Mouse (Mus musculus) kidney, embryonic 16.5 days (tissue): ENCODE data around the gene Taok1. TPM values are rescaled to one million over a fixed set of nuclear protein-coding genes. Genes with fewer than 3 reads are reported as not detected.

ENCODE experiments used
- ATAC-seq: fragments of 200-750 bp; cut with Nextera tagmentation; 2 replicates; pipeline ENCODE4 v1.8.0; 2017; ENCODE audit warnings: moderate TSS enrichment; ENCODE audit not compliant: low FRiP score, low TSS enrichment
- H3K27ac ChIP-seq: fragments of 300-500 bp; sonication (generic); 2 replicates; pipeline ENCODE4 v1.5.1; 2014; ENCODE audit warnings: low read length
- H3K27me3 ChIP-seq: fragments of 300-500 bp; sonication (generic); 2 replicates; pipeline ENCODE4 v1.6.1; 2014; ENCODE audit warnings: low read length, control low read depth, mixed read lengths; ENCODE audit not compliant: insufficient read depth
- H3K36me3 ChIP-seq: fragments of 300-500 bp; sonication (generic); 2 replicates; pipeline ENCODE4 v1.6.1; 2014; ENCODE audit warnings: low read length, control low read depth, mixed read lengths; ENCODE audit not compliant: insufficient read depth
- H3K4me1 ChIP-seq: fragments of 300-500 bp; sonication (generic); 2 replicates; pipeline ENCODE4 v1.6.1; 2014; ENCODE audit warnings: low read length, control low read depth, mixed read lengths; ENCODE audit not compliant: insufficient read depth
- H3K4me2 ChIP-seq: fragments of 300-500 bp; sonication (generic); replicated peaks from 2 replicates; pipeline ENCODE4 v1.6.1; 2014; ENCODE audit warnings: low read depth, low read length
- H3K4me3 ChIP-seq: fragments of 300-500 bp; sonication (generic); 2 replicates; pipeline ENCODE4 v1.5.1; 2014; ENCODE audit warnings: mild to moderate bottlenecking, low read length
- H3K9ac ChIP-seq: fragments of 300-500 bp; sonication (generic); replicated peaks from 2 replicates; pipeline ENCODE4 v1.6.1; 2014; ENCODE audit warnings: low read length
- H3K9me3 ChIP-seq: fragments of 300-500 bp; sonication (generic); 2 replicates; pipeline ENCODE4 v1.6.1; 2016; ENCODE audit warnings: low read length, control low read depth
- WGBS: fragments of 180-500 bp; shearing (Covaris S2); extraction: QIAGEN DNeasy Blood & Tissue Kit; methylation state at CpG from one replicate; pipeline ENCODE4 v1.1.7; 2014; 5-methylcytosine and 5-hydroxymethylcytosine counted together
- polyA plus RNA-seq: library from polyadenylated mRNA; unstranded; fragments of >200 nt; fragmentation: Nextera tagmentation; extraction: Ambion mirVana; gene quantifications from 2 replicates; pipeline ENCODE4 v1.2.1, GENCODE M21; 2015

The Taok1 gene
- polyA plus RNA-seq, 1 experiment from 2014 or later: 12.8 TPM

DNA sequence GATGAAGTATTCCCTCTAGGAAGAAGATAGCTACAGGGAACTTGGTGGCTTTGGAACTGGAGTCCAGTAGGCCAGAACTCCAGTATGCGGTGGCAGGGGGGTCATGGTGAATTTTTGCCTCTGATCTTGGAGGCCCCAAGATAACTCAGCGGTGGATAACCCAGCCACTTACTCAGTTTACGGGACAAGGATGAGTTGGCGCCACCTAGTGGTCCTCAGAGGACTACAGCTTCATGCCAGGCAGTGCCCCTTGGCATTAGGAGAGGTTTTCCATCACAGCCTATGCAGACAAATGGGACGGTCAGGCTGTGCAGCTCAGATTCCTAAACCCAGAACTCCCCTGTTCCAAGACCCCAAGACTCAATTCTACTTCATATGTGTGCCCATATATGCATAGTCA is 106.2 kb downstream of the Taok1 start:
- 25% methylated on average over 5 of the region's 5 CpGs for WGBS
- Histone ChIP-seq H3K27ac (no peak overlapping the region), H3K4me3 (no peak overlapping the region), H3K27me3 (no peaks in the 10 kb centered on the region), H3K4me1 (peaks cover 27% of the 10 kb centered on the region), H3K9ac (no peak overlapping the region), H3K9me3 (no peaks in the 10 kb centered on the region), H3K4me2 (no peak overlapping the region), H3K36me3 (peaks cover 60% of the 10 kb centered on the region)
- ATAC-seq: no peak

GRCm38 (mm10) chr11:77500361-77501325 is 107.0 kb downstream of the Taok1 start:
- Histone ChIP-seq H3K4me3 (no peak overlapping the region), H3K4me1 (peaks cover 34% of the 10 kb centered on the region), H3K9me3 (no peaks in the 10 kb centered on the region), H3K9ac (no peak overlapping the region), H3K4me2 (no peak overlapping the region), H3K27ac (no peak overlapping the region), H3K36me3 (peaks cover 54% of the 10 kb centered on the region), H3K27me3 (no peaks in the 10 kb centered on the region)
- ATAC-seq: no peak
- WGBS: 82% methylated on average over 17 of the region's 17 CpGs

- Histone ChIP-seq H3K36me3 (peaks cover 41% of the 10 kb centered on the region), H3K9me3 (no peaks in the 10 kb centered on the region), H3K27ac (no peak overlapping the region), H3K27me3 (no peaks in the 10 kb centered on the region), H3K4me1 (peaks cover 47% of the 10 kb centered on the region), H3K9ac (no peak overlapping the region), H3K4me2 (no peak overlapping the region), H3K4me3 (no peak overlapping the region)
- 87% methylated on average over 7 of the region's 7 CpGs for WGBS
- ATAC-seq: no peak
Measured at GRCm38 (mm10) chr11:77499354-77499753, 108.3 kb downstream of the Taok1 start.

DNA sequence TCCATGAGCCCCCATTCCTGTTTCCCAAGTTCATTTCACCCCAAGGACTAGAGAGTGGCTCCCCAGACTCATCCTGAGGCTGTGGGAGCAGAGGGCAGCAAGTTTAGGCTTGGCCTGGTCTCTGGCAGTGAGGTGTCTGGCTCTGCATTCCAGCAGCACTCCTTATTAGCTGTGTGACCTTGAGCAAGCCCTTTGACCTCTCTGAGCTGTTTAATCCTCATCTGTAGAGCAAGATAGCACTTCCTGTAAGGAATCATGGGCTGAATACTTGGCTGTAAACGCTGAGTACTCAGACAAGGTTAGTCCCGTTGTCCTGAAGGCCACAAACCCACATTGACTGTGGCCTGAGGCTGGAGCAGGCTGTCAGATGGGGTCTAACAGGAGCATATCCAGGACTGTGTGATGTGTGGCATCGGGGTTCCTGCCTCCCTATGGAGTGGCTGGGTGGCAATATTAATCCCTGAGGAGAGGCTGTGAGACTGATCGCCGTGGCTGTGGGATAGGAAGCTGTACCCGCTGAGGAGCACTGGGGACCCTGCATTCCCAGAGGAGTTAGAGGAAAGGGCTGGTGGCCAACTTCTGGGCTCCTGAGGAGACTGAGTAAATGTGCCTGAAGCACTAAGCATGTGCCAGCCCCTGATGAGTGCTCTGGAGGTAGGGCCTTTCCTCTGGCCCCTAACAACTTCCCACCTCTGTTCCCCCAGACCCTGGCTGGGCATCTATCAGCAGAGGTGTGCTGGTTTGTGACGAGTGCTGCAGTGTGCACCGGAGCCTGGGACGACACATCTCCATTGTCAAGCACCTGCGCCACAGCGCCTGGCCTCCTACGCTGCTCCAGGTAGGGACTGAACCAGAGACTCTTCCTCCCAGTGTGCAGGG is 109.1 kb downstream of the Taok1 start:
- Histone ChIP-seq H3K27me3 (no peaks in the 10 kb centered on the region), H3K4me3 (no peak overlapping the region), H3K27ac (peak overlapping the region; percentile 92), H3K9ac (peak overlapping the region; percentile 40), H3K4me2 (no peak overlapping the region), H3K4me1 (peaks cover 50% of the 10 kb centered on the region), H3K36me3 (peaks cover 34% of the 10 kb centered on the region), H3K9me3 (no peaks in the 10 kb centered on the region)
- WGBS: 82% methylated on average over 12 of the region's 12 CpGs
- ATAC-seq: no peak

GRCm38 (mm10) chr11:77497851-77498250 is 109.8 kb downstream of the Taok1 start:
- Histone ChIP-seq H3K36me3 (peaks cover 28% of the 10 kb centered on the region), H3K27me3 (no peaks in the 10 kb centered on the region), H3K4me2 (peak overlapping the region; percentile 21; the same call in 1 of the 2 replicates), H3K4me3 (no peak overlapping the region), H3K4me1 (peaks cover 50% of the 10 kb centered on the region), H3K9me3 (no peaks in the 10 kb centered on the region), H3K9ac (peak overlapping the region; percentile 52), H3K27ac (peak overlapping the region; percentile 92)
- ATAC-seq: no peak
- 55% methylated on average over 4 of the region's 4 CpGs for WGBS

DNA sequence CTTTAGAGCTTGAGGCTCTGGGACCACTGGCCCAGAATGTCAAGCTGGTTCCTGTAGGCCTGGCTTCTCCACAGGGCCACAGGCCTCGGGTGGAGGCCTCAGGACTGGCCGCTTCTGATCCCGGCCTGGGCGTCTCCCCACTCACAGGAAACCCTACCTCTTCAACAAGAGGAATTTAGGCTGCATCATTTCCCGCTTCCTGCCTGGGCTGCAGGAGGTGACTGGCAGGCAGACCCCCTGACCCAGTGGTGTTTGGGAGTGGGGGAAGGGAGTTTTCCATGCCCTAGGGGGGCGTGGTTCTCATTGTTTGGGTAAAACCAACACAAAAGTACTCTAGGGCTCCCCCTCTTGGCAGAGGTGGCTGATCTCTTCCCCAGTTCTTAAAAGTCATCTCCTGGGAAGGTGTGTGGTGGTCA is 110.3 kb downstream of the Taok1 start:
- Histone ChIP-seq H3K4me1 (peaks cover 54% of the 10 kb centered on the region), H3K4me2 (peak overlapping the region; percentile 21; the same call in 1 of the 2 replicates), H3K9me3 (no peaks in the 10 kb centered on the region), H3K27ac (peak overlapping the region; percentile 92), H3K36me3 (peaks cover 25% of the 10 kb centered on the region), H3K9ac (peak overlapping the region; percentile 52), H3K4me3 (no peak overlapping the region), H3K27me3 (no peaks in the 10 kb centered on the region)
- ATAC-seq: no peak
- WGBS: 17% methylated on average over 6 of the region's 6 CpGs

DNA sequence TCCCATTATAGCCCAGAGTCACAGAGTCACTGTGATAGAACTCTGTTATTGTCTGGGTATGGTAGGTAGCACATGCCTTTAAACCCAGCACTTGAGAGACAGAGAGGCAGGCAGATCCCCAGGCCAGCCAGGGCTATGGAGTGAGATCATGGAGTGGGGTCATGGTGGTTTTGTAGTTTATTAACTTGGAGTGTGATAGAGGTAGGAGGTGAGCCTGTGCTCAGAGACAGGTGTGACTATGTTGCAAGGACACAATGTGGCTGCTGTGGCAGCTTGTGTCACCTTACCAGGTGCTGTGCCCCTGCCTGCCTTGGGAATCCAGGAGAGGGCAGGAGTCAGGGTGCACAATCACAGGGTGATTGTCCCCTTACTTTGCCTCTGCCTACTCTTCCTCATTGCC is 112.1 kb downstream of the Taok1 start:
- Histone ChIP-seq H3K4me1 (peaks cover 66% of the 10 kb centered on the region), H3K9me3 (no peaks in the 10 kb centered on the region), H3K36me3 (peaks cover 14% of the 10 kb centered on the region), H3K27ac (0 out of 2 replicates have a peak overlapping the region, but pooled peaks have one; percentile 32), H3K4me2 (no peak overlapping the region), H3K27me3 (no peaks in the 10 kb centered on the region), H3K9ac (0 out of 2 replicates have a peak overlapping the region, but pooled peaks have one; percentile 9), H3K4me3 (no peak overlapping the region)
- ATAC-seq: no peak

DNA sequence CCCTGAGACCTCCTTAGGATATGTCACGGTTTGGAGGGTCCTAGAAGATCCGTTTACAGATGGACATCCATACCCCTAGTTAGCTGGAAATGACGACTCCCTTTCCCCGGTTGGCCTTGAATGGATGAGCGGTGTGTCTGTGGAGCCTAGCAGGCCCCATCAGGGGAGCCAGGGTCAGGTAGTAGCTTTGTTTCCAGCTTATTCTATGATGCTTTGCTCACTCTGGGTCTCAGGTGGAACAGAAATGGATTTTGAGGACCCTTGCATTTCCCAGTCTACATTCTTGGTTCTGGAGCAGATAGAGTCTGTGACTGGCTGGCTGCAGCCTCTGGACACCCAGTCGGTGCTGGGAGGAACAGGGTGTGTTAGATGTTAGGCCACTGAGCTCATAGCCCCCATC is 112.8 kb downstream of the Taok1 start:
- WGBS: 56% methylated on average over 6 of the region's 6 CpGs
- H3K4me2 ChIP-seq: peak overlapping the region; percentile 91
- peaks cover 72% of the 10 kb centered on the region for H3K4me1 ChIP-seq
- H3K36me3 ChIP-seq: peaks cover 7% of the 10 kb centered on the region
- ATAC-seq: no peak
- H3K27ac ChIP-seq: no peak overlapping the region; the same call in 1 of the 2 replicates
- H3K9me3 ChIP-seq: no peaks in the 10 kb centered on the region
- peak overlapping the region; percentile 96; the same call in 1 of the 2 replicates for H3K9ac ChIP-seq
- H3K27me3 ChIP-seq: no peaks in the 10 kb centered on the region
- peak overlapping the region; percentile 92 for H3K4me3 ChIP-seq

GRCm38 (mm10) chr11:77494344-77494676 is 113.3 kb downstream of the Taok1 start:
- Histone ChIP-seq H3K36me3 (peaks cover 2% of the 10 kb centered on the region), H3K9ac (peak overlapping the region; percentile 96), H3K4me2 (peak overlapping the region; percentile 91), H3K9me3 (no peaks in the 10 kb centered on the region), H3K27me3 (no peaks in the 10 kb centered on the region), H3K4me1 (peaks cover 72% of the 10 kb centered on the region), H3K4me3 (peak overlapping the region; percentile 92), H3K27ac (peak overlapping the region; percentile 87)
- no peak for ATAC-seq
- 17% methylated on average over 4 of the region's 4 CpGs for WGBS
